Mouse (Mus musculus) intestine, embryonic 15.5 days (tissue): ENCODE results near the gene Dlgap3. TPM values are rescaled to one million over a fixed set of nuclear protein-coding genes. Genes with fewer than 3 reads are reported as not detected.
A peak's percentile ranks its signal among the peaks of the same experiment; 100 is the strongest.

Experiments used
- ATAC-seq: fragments of 200-750 bp; cut with Nextera tagmentation; 2 replicates; pipeline ENCODE4 v1.8.0; 2017; ENCODE audit warnings: moderate TSS enrichment, moderate library complexity
- H3K27ac ChIP-seq: fragments of 300-500 bp; sonication (generic); 2 replicates; pipeline ENCODE4 v1.5.1; 2015; ENCODE audit warnings: mild to moderate bottlenecking, inconsistent platforms
- H3K27me3 ChIP-seq: fragments of 300-500 bp; sonication (generic); replicated peaks from 2 replicates; pipeline ENCODE4 v1.6.1; 2015; ENCODE audit warnings: inconsistent platforms
- H3K36me3 ChIP-seq: fragments of 300-500 bp; sonication (generic); 2 replicates; pipeline ENCODE4 v1.6.1; 2015; ENCODE audit warnings: inconsistent platforms
- H3K4me1 ChIP-seq: fragments of 300-500 bp; sonication (generic); replicated peaks from 2 replicates; pipeline ENCODE4 v1.6.1; 2015; ENCODE audit warnings: inconsistent platforms
- H3K4me2 ChIP-seq: fragments of 300-500 bp; sonication (generic); replicated peaks from 2 replicates; pipeline ENCODE4 v1.6.1; 2015; ENCODE audit warnings: mild to moderate bottlenecking, inconsistent platforms
- H3K4me3 ChIP-seq: fragments of 300-500 bp; sonication (generic); replicated peaks from 2 replicates; pipeline ENCODE4 v1.5.1; 2015; ENCODE audit warnings: inconsistent platforms
- H3K9ac ChIP-seq: fragments of 300-500 bp; sonication (generic); 2 replicates; pipeline ENCODE4 v1.6.1; 2015; ENCODE audit warnings: inconsistent platforms
- H3K9me3 ChIP-seq: fragments of 300-500 bp; sonication (generic); 2 replicates; pipeline ENCODE4 v1.6.1; 2016; ENCODE audit warnings: inconsistent platforms
- WGBS: fragments of 180-500 bp; shearing (Covaris S2); methylation state at CpG from one replicate; pipeline ENCODE4 v1.1.7; 2015; 5-methylcytosine and 5-hydroxymethylcytosine counted together
- polyA plus RNA-seq: library from polyadenylated mRNA; unstranded; fragments of >200 nt; fragmentation: Nextera tagmentation; extraction: Ambion mirVana; gene quantifications from 2 replicates; pipeline ENCODE4 v1.2.1, GENCODE M21; 2015

Gene Dlgap3
- polyA plus RNA-seq, 1 experiment from 2014 or later: 1.2 TPM

DNA sequence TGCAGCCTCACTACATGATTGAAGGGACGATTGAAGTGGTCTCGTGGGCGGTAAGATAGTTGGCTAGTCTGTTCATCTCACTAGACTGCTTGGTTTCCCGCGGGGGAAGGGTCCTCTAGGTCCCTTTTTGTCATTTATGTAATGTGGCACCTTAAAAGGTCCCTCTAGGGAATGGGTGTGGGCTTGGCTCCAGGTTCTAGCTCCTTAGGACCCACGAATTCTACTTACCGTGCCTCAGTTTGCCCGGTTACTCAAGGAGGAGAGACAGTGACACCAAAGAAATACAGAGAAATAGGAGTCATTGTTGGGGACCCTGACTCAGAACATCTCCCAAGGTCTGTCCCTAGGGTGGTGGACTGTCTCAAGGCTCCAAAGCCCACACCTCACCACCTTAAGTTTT, 1.3 kb upstream of the Dlgap3 start:
- H3K9me3 ChIP-seq: no peaks in the 10 kb centered on the region
- peak overlapping the region; percentile 99 for H3K4me2 ChIP-seq
- H3K9ac ChIP-seq: no peak overlapping the region
- H3K27ac ChIP-seq: no peak overlapping the region
- H3K4me3 ChIP-seq: peak overlapping the region; percentile 81
- peaks cover 48% of the 10 kb centered on the region for H3K27me3 ChIP-seq
- 19% methylated on average over 8 of the region's 8 CpGs for WGBS
- no peak for ATAC-seq
- peaks cover 15% of the 10 kb centered on the region for H3K4me1 ChIP-seq
- no peaks in the 10 kb centered on the region for H3K36me3 ChIP-seq

DNA sequence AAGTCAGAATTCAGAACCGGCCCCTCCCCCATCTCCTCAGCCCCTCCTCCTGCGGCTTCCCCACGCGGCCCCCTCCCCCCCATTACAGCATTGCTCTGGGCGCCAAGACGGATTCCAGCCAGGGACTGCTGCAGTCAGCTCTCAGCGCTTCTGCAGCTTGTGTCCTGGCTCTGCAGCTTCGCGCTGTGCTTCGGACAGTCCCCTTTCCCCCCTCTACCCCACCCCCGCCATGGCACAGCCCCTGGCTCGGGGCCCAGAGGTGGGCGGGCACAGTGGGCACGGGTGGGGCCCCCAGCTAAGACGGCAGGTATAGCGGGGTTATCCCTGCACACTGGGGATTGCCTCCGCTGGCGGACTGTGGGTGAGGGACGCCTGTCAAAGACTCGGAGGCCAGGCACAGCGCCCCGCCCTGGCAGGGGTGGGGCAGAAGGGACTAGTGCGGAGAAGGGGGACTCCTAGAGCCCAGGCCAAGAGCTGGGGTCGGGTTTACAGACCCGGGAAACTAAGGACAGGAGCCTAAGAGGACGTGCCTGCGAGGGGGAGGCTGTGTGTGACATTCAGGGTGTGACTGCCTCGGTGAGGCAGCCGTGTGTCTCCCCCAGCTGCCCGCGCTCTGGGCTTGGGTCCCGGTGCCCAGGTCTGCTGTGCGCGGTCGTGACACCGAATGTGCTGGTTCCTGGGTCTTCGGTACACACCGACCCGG, 642 bp upstream of the Dlgap3 start:
- Histone ChIP-seq H3K27me3 (peaks cover 52% of the 10 kb centered on the region), H3K27ac (no peak overlapping the region; the same call in 1 of the 2 replicates), H3K9me3 (no peaks in the 10 kb centered on the region), H3K9ac (peak overlapping the region; percentile 58), H3K4me1 (peaks cover 15% of the 10 kb centered on the region), H3K4me3 (peak overlapping the region; percentile 81), H3K36me3 (no peaks in the 10 kb centered on the region), H3K4me2 (peak overlapping the region; percentile 99)
- WGBS: under 1% methylated on average over 39 of the region's 39 CpGs
- ATAC-seq: peak; percentile 70

- Histone ChIP-seq H3K4me2 (peak overlapping the region; percentile 99), H3K9me3 (no peaks in the 10 kb centered on the region), H3K27ac (no peak overlapping the region), H3K9ac (peak overlapping the region; percentile 58), H3K4me1 (peaks cover 15% of the 10 kb centered on the region), H3K4me3 (peak overlapping the region; percentile 81), H3K36me3 (no peaks in the 10 kb centered on the region), H3K27me3 (peaks cover 53% of the 10 kb centered on the region)
- 2% methylated on average over 46 of the region's 51 CpGs for WGBS
- peak; percentile 72 for ATAC-seq
Observed at GRCm38 (mm10) chr4:127169346-127170221, 580 bp downstream of the Dlgap3 start.

DNA sequence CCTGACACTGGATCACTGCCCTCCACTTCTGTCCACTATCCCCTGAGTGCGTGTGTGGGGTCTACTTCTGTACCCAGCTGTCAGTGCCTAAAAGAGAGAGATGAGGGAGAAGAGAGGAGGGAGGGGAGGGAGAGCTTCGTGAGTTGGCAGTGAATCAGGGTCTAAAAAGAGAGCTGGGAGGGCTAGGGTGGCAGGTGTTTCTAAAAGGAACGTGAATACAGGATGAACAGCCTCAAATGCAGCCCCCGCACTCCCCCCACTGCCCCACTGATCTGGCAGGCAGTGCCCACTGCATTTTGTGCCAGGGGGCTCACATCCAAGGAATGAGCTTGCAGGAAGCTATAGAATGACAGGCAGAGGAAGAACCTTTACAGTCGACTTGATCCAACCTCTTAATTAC, 1.9 kb downstream of the Dlgap3 start:
- H3K27ac ChIP-seq: no peak overlapping the region
- WGBS: 45% methylated on average over 5 of the region's 5 CpGs
- no peak overlapping the region for H3K4me2 ChIP-seq
- no peak overlapping the region for H3K9ac ChIP-seq
- peaks cover 15% of the 10 kb centered on the region for H3K4me1 ChIP-seq
- H3K27me3 ChIP-seq: peaks cover 53% of the 10 kb centered on the region
- no peak overlapping the region for H3K4me3 ChIP-seq
- H3K36me3 ChIP-seq: no peaks in the 10 kb centered on the region
- ATAC-seq: no peak
- H3K9me3 ChIP-seq: no peaks in the 10 kb centered on the region

GRCm38 (mm10) chr4:127171341-127171905, 2.4 kb downstream of the Dlgap3 start:
- H3K27me3 ChIP-seq: peaks cover 53% of the 10 kb centered on the region
- 41% methylated on average over 4 of the region's 4 CpGs for WGBS

GRCm38 (mm10) chr4:127172119-127172518, 3.1 kb downstream of the Dlgap3 start:
- WGBS: 28% methylated on average over 7 of the region's 7 CpGs
- H3K27me3 ChIP-seq: peaks cover 53% of the 10 kb centered on the region
- no peak for ATAC-seq
- H3K4me1 ChIP-seq: peaks cover 15% of the 10 kb centered on the region
- no peaks in the 10 kb centered on the region for H3K9me3 ChIP-seq
- no peak overlapping the region for H3K4me2 ChIP-seq
- no peaks in the 10 kb centered on the region for H3K36me3 ChIP-seq
- H3K27ac ChIP-seq: no peak overlapping the region
- no peak overlapping the region for H3K9ac ChIP-seq
- no peak overlapping the region for H3K4me3 ChIP-seq

More at GRCm38 (mm10) chr4:127171341-127171905, 2.4 kb downstream of the Dlgap3 start:
- no peaks in the 10 kb centered on the region for H3K36me3 ChIP-seq
- ATAC-seq: no peak
- no peak overlapping the region for H3K4me2 ChIP-seq
- H3K9me3 ChIP-seq: no peaks in the 10 kb centered on the region
- peaks cover 15% of the 10 kb centered on the region for H3K4me1 ChIP-seq
- H3K27ac ChIP-seq: no peak overlapping the region
- H3K9ac ChIP-seq: no peak overlapping the region
- H3K4me3 ChIP-seq: no peak overlapping the region

GRCm38 (mm10) chr4:127172614-127173013, 3.6 kb downstream of the Dlgap3 start:
- Histone ChIP-seq H3K27ac (no peak overlapping the region), H3K4me1 (peaks cover 15% of the 10 kb centered on the region), H3K9ac (no peak overlapping the region), H3K27me3 (peaks cover 48% of the 10 kb centered on the region), H3K9me3 (no peaks in the 10 kb centered on the region), H3K36me3 (no peaks in the 10 kb centered on the region), H3K4me3 (no peak overlapping the region), H3K4me2 (no peak overlapping the region)
- 54% methylated on average over 4 of the region's 4 CpGs for WGBS
- ATAC-seq: no peak

GRCm38 (mm10) chr4:127173461-127173860, 4.5 kb downstream of the Dlgap3 start:
- Histone ChIP-seq H3K9ac (no peak overlapping the region), H3K36me3 (no peaks in the 10 kb centered on the region), H3K4me2 (no peak overlapping the region), H3K9me3 (no peaks in the 10 kb centered on the region), H3K27ac (no peak overlapping the region), H3K4me3 (no peak overlapping the region), H3K4me1 (peaks cover 8% of the 10 kb centered on the region), H3K27me3 (peaks cover 43% of the 10 kb centered on the region)
- WGBS: 2% methylated on average over 8 of the region's 8 CpGs
- ATAC-seq: no peak

DNA sequence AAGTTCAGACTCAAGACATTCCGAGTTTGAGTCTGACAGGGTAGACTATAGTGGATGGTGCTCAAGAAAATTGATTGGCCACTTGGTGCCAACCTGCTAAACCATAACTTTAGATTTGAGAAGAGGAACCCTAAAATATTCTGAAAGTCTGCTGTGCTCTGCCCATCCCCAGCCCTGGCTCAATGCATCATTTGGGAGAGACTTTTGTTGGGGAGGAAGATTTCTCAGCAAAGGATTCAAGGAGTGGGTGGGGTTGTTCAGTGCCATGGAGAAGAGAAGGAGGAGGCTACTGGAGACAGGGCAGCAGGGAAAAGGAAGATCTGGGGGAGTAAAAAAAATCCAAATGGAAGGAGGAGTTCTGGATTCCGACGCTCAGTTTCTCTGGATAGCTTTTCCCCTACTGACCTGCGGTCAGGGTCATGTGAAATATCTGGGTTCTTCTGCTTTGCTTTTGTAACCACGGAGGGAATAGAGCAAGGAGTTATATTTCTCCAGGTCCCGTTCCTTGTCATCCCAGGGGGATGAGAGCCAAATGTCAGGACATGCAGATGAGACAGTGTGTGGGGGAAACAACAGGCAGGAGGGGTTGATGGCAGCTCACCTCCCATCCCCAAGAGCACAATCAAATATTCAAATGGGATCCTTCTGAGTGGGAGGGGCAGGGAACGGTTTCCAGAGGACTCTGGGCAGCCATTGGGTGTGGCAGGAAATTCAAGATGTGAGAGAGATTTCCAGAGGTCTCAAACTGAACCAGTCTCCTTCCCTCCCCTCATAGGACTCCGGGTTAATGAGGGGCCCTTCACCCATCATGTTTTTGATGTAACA, 5.3 kb downstream of the Dlgap3 start:
- no peak overlapping the region for H3K9ac ChIP-seq
- H3K9me3 ChIP-seq: no peaks in the 10 kb centered on the region
- peaks cover 37% of the 10 kb centered on the region for H3K27me3 ChIP-seq
- H3K36me3 ChIP-seq: no peaks in the 10 kb centered on the region
- H3K4me2 ChIP-seq: no peak overlapping the region
- no peak overlapping the region for H3K4me3 ChIP-seq
- no peak overlapping the region for H3K27ac ChIP-seq
- H3K4me1 ChIP-seq: peaks cover 5% of the 10 kb centered on the region
- no peak for ATAC-seq
- 60% methylated on average over 8 of the region's 8 CpGs for WGBS

- ATAC-seq: no peak
- H3K36me3 ChIP-seq: no peaks in the 10 kb centered on the region
- no peaks in the 10 kb centered on the region for H3K4me1 ChIP-seq
- H3K9ac ChIP-seq: no peak overlapping the region
- no peaks in the 10 kb centered on the region for H3K9me3 ChIP-seq
- no peak overlapping the region for H3K27ac ChIP-seq
- 42% methylated on average over 4 of the region's 4 CpGs for whole genome bisulfite sequencing
- peaks cover 31% of the 10 kb centered on the region for H3K27me3 ChIP-seq
- no peak overlapping the region for H3K4me2 ChIP-seq
- H3K4me3 ChIP-seq: no peak overlapping the region
Observed at GRCm38 (mm10) chr4:127174900-127175278, 5.9 kb downstream of the Dlgap3 start.

DNA sequence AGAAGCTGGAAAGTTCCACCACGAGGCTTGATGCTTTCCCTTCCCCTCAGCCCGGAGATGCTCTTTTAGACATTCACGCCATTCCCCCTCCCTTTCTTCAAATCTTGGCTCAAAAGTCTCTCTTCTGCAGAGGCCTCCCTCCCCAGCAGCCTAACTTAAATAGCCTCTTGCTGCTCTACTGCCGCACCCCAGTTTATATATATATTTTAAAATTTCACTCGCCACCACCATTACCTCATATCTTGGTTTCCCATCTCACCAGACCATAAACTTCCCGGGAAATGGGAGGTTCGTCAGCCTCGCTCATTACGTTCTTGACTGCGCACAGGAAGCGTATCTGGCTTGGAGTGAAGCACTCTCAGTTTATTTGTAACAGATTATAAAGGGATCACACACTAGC, 9.0 kb downstream of the Dlgap3 start:
- H3K36me3 ChIP-seq: no peaks in the 10 kb centered on the region
- no peak for ATAC-seq
- H3K4me2 ChIP-seq: no peak overlapping the region
- no peaks in the 10 kb centered on the region for H3K9me3 ChIP-seq
- no peak overlapping the region for H3K9ac ChIP-seq
- H3K4me3 ChIP-seq: no peak overlapping the region
- no peaks in the 10 kb centered on the region for H3K4me1 ChIP-seq
- 70% methylated on average over 11 of the region's 11 CpGs for WGBS
- no peak overlapping the region for H3K27ac ChIP-seq
- peaks cover 18% of the 10 kb centered on the region; the same call in 1 of the 2 replicates for H3K27me3 ChIP-seq

DNA sequence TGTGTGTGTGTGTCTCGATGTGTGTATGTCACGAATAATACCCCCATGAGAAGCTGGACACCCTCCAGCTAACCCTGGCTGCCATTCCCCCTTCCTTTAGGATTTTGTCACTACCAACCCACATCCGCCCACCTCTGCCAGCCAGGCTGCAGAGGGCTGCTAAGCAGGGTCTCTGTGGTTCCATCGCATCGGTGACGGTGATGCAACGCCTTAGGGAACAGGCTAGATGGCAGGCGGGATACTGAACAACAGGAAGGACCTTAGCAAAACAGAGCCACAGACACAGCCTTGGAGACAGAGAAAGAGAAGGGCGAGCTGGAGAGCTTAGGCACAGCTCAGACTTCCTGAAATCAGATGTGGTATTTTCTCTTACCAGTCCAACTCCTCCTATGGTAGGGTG, 9.7 kb downstream of the Dlgap3 start:
- H3K9ac ChIP-seq: no peak overlapping the region
- 44% methylated on average over 9 of the region's 9 CpGs for WGBS
- peaks cover 13% of the 10 kb centered on the region; the same call in 1 of the 2 replicates for H3K27me3 ChIP-seq
- no peak overlapping the region for H3K4me2 ChIP-seq
- H3K4me3 ChIP-seq: no peak overlapping the region
- H3K36me3 ChIP-seq: no peaks in the 10 kb centered on the region
- no peak for ATAC-seq
- no peak overlapping the region for H3K27ac ChIP-seq
- no peaks in the 10 kb centered on the region for H3K4me1 ChIP-seq
- H3K9me3 ChIP-seq: no peaks in the 10 kb centered on the region
